Mouse (Mus musculus): ENCODE data around the gene Tmem217. TPM values are rescaled to one million over a fixed set of nuclear protein-coding genes. Genes with fewer than 3 reads are reported as not detected.
"Not testable (repeated sequence)": the region's sequence is repeated elsewhere in the genome, so short reads cannot be mapped to it uniquely, and the experiment has no call there.

The Tmem217 gene
- total RNA-seq, 2 experiments from 2014 or later, result not detected

DNA sequence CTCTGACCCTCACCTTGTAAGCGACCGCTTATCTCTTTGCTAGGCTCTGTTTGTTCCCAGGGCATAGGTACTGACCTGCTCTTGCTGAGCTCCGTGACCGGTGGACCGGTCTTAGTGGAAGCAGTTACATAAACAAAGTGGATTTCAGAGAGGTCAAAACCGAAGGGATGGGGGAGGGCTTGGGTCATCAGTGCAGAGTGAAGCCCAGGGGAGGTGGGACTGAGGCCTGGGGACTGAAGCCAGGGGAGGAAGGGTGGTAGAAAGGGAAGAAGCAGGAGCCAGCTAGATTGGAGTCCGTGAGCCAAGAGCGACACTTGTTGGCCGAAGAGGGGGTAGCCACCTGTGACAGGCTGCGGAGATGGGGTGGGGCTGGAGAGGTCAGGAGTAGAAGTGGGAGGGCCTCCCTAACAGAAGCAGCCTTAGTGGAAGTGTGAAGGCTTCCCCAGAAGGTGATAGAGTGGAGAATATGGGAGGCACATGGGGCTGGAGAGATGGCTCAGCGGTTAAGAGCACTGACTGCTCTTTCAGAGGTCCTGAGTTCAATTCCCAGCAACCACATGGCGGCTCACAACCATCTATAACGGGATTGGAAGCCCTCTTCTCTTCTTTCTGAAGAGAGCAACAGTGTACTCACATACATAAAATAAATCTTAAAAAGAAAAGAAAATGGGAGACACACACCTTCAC is 39.0 kb downstream of the Tmem217 start:
- intact Hi-C loops (cut with DNase I), result loop anchor here (5.0 kb wide), 1 partner anchor 246 kb away; the partner anchor contains the start of gene BC004004
- DNase-seq (ENCODE audit: extremely low spot score in 1 of 2, low spot score in 2 of 2), result peak in 1 of 2 experiments; percentile 80

DNA sequence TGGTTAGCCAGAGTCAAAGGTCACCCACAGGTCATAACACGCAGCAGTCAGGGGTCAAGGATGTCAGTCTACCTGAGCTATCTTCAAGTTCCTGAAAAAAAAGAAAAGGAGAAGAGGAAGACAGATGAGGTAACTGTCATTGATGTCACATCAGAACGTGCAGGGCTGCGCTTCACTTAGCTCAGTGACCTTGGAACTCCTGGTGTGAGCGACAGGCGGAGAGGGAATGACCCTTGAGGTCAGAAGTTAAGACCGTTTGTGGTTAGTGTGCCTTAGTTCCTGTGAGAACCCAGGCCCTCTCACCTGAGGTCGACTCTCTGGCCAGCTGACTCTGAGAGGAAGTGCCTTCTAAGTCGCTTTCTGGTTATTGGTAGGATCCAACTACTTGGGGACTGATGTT is 41.5 kb downstream of the Tmem217 start:
- intact Hi-C loops (cut with DNase I), result loop anchor here (5.0 kb wide), 1 partner anchor 243 kb away; the partner anchor contains the start of gene BC004004
- no peak for DNase-seq (ENCODE audit: extremely low spot score in 1 of 2, low spot score in 2 of 2)

DNA sequence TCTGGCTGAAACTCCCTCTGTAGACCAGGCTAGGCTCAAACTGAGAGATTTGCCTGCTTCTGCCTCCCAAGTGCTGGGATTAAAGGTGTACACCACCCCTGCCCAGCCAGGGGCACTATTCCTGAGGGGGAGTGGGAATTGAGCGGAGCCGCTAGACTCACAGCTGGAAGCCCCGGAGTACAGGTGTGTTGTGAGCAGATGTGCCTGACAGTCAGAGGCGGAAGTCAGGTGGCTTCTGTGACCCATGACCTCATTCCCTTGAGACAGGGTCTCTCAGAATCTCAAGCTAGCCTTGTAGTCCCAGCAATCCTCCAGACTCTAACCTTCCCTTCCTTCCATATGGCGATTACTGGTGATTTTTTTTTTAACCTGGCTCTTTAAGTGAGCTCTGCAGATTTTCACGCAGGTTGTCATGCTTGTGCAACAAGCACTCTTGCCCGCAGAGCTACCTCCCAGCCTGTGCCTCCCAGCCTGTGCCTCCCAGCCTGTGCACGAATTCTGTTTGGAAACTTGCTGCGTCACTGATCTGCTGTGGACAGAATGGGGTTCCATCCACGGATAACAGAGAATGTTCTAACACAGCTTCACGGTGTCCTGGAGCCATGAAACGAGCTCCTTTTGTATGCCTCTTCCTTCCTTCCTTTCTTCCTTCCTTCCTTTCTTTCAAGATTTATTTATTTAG is 43.1 kb downstream of the Tmem217 start:
- no peak for DNase-seq (ENCODE audit: extremely low spot score in 1 of 2, low spot score in 2 of 2)
- intact Hi-C loops (cut with DNase I), result no loop called here

- intact Hi-C loops (cut with DNase I), result no loop called here
- no peak for DNase-seq (ENCODE audit: extremely low spot score in 1 of 2, low spot score in 2 of 2)
These were observed 48.5 kb downstream of the Tmem217 start for GRCm38 (mm10) chr17:29503700-29504099.

DNA sequence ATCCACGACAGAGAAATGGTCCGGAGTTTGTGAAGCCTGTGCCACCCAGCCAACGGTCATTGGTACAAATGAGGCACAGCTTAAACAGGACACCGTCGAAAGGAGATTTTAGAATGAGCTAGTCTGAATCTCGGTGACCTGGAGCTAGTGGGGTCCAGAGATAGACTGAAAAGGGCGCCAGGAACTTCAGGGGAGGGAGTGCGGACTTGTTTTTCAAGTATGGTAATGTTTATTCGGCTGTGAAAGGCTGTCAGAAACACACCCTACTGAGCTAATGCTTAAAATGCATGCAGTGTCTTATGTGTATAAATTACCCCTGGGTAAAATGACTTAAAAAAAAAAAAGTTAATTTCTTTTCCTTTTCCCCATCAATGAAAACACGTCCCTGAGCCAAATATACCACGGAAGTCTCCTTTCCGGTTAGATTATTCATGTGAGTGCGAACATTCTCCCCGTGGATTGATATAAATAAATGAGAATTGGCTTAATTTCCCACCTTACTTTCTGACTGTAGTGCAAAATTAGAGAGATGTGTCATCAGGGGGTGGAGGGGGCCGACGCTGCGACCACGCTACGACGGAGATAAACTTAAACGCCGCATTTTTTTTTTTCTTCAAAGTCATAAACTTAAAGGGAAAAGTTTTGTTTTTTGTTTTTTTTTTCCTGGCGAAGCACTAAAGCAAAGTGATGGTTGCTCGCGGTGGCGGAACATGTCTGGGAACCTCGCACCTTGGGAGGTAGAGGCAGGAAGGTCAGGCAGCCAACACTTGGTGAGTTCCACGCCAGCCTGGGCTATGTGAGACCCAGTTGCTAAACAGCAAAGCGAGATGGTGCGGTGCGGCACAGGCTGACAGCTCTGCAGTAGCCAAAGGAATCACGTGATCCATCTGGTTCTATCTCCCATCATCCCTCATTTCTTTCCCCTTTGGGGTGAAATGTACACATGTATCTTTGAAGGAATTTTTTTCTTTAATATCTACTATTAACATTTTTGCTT is 49.2 kb downstream of the Tmem217 start:
- intact Hi-C loops (cut with DNase I), result no loop called here
- DNase-seq (ENCODE audit: extremely low spot score in 1 of 2, low spot score in 2 of 2), result no peak

GRCm38 (mm10) chr17:29502005-29502668 is 50.0 kb downstream of the Tmem217 start:
- intact Hi-C loops (cut with DNase I), result no loop called here
- no peak for DNase-seq (ENCODE audit: extremely low spot score in 1 of 2, low spot score in 2 of 2)

DNA sequence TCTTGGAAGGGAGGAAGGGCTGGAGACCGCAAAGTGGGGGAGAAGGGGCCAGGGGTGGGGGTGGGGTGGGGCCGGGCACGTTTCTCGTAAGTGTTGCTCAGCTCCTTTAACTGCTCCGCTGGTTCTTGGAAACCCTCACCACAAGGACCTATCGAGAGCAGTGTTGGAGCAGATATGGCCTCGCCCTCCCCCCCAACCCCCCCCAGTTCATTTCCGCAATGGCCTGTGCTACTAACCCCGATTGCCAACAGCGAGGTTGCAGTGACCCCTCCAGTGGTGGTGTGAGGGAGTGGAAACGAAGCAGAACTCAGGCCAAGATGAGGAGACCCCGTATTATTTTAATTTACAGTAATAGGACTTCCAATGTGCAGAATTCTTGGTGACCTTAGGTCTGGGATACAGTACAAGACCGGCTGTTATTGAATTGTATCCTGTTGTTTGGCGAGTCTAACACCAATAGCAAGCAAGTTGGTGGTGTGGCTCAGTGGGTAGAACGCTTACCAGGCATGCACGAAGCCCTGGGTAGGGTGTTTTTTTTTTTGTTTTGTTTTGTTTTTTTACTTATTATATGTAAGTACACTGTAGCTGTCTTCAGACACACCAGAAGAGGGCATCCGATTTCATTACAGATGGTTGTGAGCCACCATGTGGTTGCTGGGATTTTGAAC is 51.2 kb downstream of the Tmem217 start:
- no peak for DNase-seq (ENCODE audit: extremely low spot score in 1 of 2, low spot score in 2 of 2)
- intact Hi-C loops (cut with DNase I), result no loop called here

- DNase-seq (ENCODE audit: extremely low spot score in 1 of 2, low spot score in 2 of 2), result no peak
- intact Hi-C loops (cut with DNase I), result no loop called here
These were observed 51.9 kb downstream of the Tmem217 start for GRCm38 (mm10) chr17:29500243-29500740.

- DNase-seq (ENCODE audit: extremely low spot score in 1 of 2, low spot score in 2 of 2), result no peak
- intact Hi-C loops (cut with DNase I), result no loop called here
These were observed 52.7 kb downstream of the Tmem217 start for GRCm38 (mm10) chr17:29499511-29499910.

DNA sequence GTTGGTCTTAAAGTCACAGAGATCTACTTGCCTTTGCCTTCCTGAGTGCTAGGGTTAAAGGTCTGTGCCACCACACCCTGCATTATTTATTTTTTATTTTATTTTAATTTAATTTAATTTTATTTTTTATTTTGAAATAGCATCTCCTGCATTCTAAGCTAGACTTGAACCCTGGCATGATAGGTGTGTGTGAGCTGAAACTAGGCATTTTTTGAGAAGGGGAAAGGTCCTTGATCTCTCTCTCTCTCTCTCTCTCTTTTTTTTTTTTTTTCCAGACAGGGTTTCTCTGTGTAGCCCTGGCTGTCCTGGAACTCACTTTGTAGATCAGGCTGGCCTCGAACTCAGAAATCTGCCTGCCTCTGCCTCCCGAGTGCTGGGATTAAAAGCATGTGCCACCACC is 53.2 kb downstream of the Tmem217 start:
- intact Hi-C loops (cut with DNase I); DNase-seq (ENCODE audit: extremely low spot score in 1 of 2, low spot score in 2 of 2): not testable (repeated sequence)

- peak in 1 of 2 experiments; percentile 23 for DNase-seq (ENCODE audit: extremely low spot score in 1 of 2, low spot score in 2 of 2)
- intact Hi-C loops (cut with DNase I), result no loop called here
These were observed 54.2 kb downstream of the Tmem217 start for GRCm38 (mm10) chr17:29498028-29498427.

GRCm38 (mm10) chr17:29497481-29497880 is 54.7 kb downstream of the Tmem217 start:
- DNase-seq (ENCODE audit: extremely low spot score in 1 of 2, low spot score in 2 of 2); intact Hi-C loops (cut with DNase I): not testable (repeated sequence)

- no peak for DNase-seq (ENCODE audit: extremely low spot score in 1 of 2, low spot score in 2 of 2)
- intact Hi-C loops (cut with DNase I), result no loop called here
These were observed 55.2 kb downstream of the Tmem217 start for GRCm38 (mm10) chr17:29497071-29497354.

- intact Hi-C loops (cut with DNase I), result no loop called here
- no peak for DNase-seq (ENCODE audit: extremely low spot score in 1 of 2, low spot score in 2 of 2)
These were observed 55.7 kb downstream of the Tmem217 start for GRCm38 (mm10) chr17:29496211-29497070.

DNA sequence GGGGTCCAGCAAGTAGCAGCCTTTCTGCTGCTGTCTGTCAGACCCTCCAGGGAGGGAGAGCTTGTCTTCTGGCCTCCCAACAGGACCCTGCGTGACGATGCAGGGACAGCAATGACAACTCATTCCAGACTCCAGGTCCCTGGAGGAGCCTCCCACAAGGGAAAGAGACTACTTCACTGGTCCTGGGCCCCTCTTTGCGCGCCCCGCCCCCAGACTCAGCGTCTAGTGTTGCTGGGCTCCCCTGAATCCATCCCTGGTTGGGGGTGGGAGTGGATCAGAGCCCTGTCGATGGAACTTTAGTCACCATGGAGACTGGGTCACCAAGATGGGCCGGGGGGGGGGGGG is 57.5 kb downstream of the Tmem217 start:
- intact Hi-C loops (cut with DNase I), result loop anchor here (5.0 kb wide), 1 partner anchor 57 kb away; no protein-coding TSS in a partner anchor
- DNase-seq (ENCODE audit: extremely low spot score in 1 of 2, low spot score in 2 of 2), result no peak

GRCm38 (mm10) chr17:29494062-29494731 is 58.0 kb downstream of the Tmem217 start:
- intact Hi-C loops (cut with DNase I), result loop anchor here (5.0 kb wide), 1 partner anchor 57 kb away; no protein-coding TSS in a partner anchor

More at GRCm38 (mm10) chr17:29494062-29494731, 58.0 kb downstream of the Tmem217 start:
- DNase-seq (ENCODE audit: extremely low spot score in 1 of 2, low spot score in 2 of 2), result no peak
